Mouse (Mus musculus) spleen, adult 2 months (tissue): ENCODE results near the gene Pxdn.

ENCODE experiments used
- CTCF ChIP-seq: fragments of 200-500 bp; IDR thresholded peaks from 2 replicates; pipeline ENCODE4 v1.5.1; 2011; ENCODE audit warnings: mild to moderate bottlenecking, inconsistent platforms; ENCODE audit not compliant: insufficient read depth, insufficient read length, insufficient replicate concordance; ENCODE audit errors: extremely low read depth
- POLR2A ChIP-seq: fragments of 200-500 bp; IDR thresholded peaks from 2 replicates; pipeline ENCODE4 v1.6.1; 2011; ENCODE audit warnings: low read depth, low read length, inconsistent platforms

GRCm38 (mm10) chr12:29980076-29980475 is 42.7 kb downstream of the Pxdn start:
- TF ChIP-seq CTCF (no peak), POLR2A (no peak)
